Mouse (Mus musculus): ENCODE data around the gene Ctc1.

DNA sequence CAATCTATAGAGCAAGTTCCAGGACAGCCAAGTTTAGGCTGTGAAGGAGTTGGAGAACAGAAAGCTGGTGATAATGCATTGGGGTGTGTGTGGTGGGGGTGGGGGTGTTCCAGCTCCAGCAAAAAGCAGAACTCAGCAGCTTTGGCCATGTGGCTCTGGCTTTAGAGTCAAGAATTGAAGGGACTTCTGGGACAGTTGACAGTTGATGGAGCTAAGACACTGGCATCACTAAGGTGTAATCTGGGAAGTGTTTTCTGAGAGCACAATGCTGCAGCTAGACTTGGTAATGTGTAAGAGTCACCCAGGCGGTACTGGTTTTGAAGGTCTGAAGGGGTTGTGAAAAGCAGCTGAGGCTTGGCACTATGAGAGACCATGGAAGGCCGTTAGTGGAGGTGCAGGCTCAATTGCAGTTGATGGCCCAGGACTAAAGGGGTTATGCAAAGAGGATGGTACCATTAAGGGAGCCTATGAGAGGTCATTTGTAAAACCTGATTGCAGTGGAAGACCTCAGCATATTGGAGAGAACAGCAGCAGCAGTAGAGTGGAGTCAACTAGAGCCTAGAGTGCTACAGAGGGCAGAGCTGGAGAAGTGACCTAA is 37.2 kb downstream of the Ctc1 start:
- no peak for TF ChIP-seq CTCF (IDR thresholded peaks at IDR 0.05; ENCODE audit: low read depth)
- no peak for TF ChIP-seq EP300 (IDR thresholded peaks at IDR 0.05; ENCODE audit: low read depth)
